Mouse (Mus musculus) cerebellum, postnatal 36 days (tissue): ENCODE results near the gene Susd3.

Experiments used
- DNase-seq, 2 experiments: peaks; one replicate each; pipeline ENCODE4 v3.0.0; 2021 to 2022; ENCODE audit warnings: mixed read lengths in 2 of 2

The Susd3 gene

DNA sequence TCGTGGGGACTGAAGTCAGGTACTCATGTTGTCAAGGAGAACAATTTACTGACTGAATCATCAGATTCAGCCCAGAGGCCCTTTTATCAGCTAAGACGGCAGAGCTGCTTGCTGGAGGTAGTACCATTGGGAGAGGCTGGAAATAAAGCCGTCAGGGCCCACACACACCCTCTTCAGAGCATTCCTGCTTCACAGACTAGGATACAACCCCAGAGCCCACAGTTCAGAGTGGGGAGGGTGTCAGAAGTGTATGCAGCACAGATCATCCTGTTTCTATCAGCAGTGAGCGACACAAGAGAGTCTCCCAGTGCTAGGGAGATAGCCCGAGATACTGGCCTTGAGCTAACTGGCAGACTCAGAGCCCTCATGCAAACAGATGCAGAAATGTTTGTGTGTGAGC, 65.3 kb downstream of the Susd3 start:
- DNase-seq, result no peak

DNA sequence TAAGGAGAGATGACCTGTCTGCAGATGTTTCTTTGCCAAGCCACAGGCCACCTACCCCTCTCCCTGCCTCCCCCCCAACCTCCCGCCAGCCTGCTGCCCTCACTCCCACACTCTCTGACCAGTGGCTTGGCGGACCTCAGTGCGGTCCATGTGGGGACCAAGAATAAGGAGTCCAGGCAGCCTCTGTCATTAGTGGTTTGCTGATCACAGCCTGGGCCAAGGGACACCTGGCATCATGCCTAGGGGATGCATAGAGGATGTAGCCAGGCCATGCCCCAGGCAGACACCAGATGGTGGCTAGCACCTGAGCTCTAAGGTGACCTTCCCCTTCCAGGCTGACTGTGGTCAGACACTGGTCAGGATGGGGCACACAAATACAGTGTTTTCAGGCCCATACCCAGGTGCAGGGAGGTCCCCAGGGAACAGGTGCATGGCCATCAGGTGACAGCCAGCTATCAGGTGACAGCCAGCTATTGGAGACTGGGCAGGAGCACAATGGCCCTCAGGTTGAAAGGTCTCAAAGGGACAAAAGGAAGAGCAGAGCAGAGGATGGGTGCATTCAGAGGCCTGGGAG, 67.0 kb downstream of the Susd3 start:
- peak; percentile 78 to 83 for DNase-seq

DNA sequence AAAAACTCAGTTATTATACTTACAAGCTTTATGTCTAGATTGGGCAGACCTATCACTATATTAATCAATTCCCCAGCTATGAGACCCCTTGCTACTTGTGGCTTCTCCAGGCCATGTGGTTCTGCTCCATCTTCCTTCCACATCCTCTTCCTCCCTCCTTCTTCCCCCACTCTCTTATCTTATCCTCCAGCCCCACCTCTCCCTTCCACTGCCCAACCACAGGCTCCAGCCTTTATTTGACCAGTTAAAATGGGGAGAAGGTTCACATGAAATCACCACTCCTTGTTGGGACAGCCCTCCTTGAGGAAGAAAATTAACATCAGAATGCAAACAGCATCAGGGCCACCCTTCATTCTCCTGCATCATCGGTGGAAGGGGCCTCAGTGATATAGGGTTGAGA, 67.8 kb downstream of the Susd3 start:
- no peak for DNase-seq
